Mouse (Mus musculus) sigmoid colon, adult 10 weeks (tissue): ENCODE data around the gene Phka2. TPM values are rescaled to one million over a fixed set of nuclear protein-coding genes. Genes with fewer than 3 reads are reported as not detected.

Source experiments
- polyA plus RNA-seq: library from polyadenylated mRNA; stranded (reverse); fragments of 350-450 nt; fragmentation: Illumina TruSeq; extraction: RNeasy Lipid Tissue Mini Kit (QIAGEN cat#74804); gene quantifications from one replicate; pipeline ENCODE4 v1.2.3, GENCODE M21; 2014; ENCODE audit warnings: low read depth, low replicate concordance

Gene Phka2
- polyA plus RNA-seq: 9.5 TPM

GRCm38 (mm10) chrX:160502048-160503041, at the start of gene Phka2:
Gene Phka2 (plus strand): TSS chrX:160502166.

Other genes starting within 250 kb of the Phka2 start
- gene Adgrg2, start 111.5 kb upstream of the Phka2 start, polyA plus RNA-seq: 2.2 TPM
- gene Ppef1, start 233.6 kb downstream of the Phka2 start, polyA plus RNA-seq: 0.28 TPM